Mouse (Mus musculus) retina, embryonic 14.5 days (tissue): ENCODE measurements around the gene Trim63.
"Not testable (repeated sequence)": the region's sequence is repeated elsewhere in the genome, so short reads cannot be mapped to it uniquely, and the experiment has no call there.

Experiments used
- DNase-seq: peaks from one replicate; pipeline ENCODE4 v3.0.0-alpha.2; 2015; ENCODE audit warnings: low spot score

The Trim63 gene

GRCm38 (mm10) chr4:134341231-134341630 is 26.3 kb downstream of the Trim63 start:
- DNase-seq = not testable (repeated sequence)

DNA sequence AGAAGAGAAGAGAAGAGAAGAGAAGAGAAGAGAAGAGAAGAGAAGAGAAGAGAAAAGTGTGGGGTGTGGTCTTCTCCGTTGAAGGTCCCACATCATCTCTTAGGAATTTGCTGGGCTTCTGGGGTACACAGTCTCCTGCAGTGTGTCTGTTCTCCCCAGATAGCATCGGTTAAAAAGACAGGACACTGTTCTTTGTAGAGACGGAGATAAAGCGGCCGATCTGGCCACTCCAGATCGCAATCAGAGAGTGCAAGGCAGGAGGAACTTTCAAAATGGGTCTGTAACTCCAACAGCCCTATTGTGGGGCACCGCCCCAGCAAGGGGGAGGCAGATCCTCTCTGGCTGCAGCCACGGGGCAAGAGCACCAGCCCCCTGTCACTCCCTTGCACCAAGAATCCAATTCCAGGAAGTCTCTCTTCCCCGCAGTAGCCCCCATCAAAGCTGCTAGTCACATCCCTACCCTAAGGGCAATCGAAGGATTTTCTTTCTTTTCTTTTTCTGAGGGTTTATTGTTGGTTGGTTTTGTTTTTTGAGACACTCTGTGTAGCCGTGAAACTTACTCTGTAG is 27.4 kb downstream of the Trim63 start:
- DNase-seq = no peak

GRCm38 (mm10) chr4:134343071-134344031 is 28.4 kb downstream of the Trim63 start, which contains the start of gene Slc30a2:
Gene Slc30a2 (plus strand): TSS chr4:134343181.
- peak; percentile 19 for DNase-seq

DNA sequence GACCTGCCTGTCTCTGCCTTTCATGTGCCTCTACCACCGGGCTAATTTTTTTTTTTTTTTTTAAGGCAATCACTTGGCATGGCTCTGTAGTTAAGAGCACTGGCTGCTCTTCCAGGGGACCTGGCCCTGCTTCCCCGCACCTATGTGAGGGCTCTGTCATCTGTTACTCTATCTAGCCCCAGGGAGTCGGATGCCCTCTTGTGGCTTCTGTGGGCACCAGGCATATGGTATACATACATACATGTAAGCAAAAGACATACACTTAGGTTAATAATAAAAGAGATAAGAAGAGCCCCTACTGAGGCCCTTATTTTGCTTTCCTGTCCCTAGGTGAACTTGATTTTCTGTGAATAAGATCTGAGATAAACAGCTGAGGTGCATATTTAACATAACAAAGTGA is 29.7 kb downstream of the Trim63 start:
- DNase-seq = no peak

- no peak for DNase-seq
Measured at GRCm38 (mm10) chr4:134345802-134346201, 30.9 kb downstream of the Trim63 start.

- no peak for DNase-seq
Measured at GRCm38 (mm10) chr4:134348078-134348477, 33.2 kb downstream of the Trim63 start.

GRCm38 (mm10) chr4:134348545-134348944 is 33.6 kb downstream of the Trim63 start:
- no peak for DNase-seq

- DNase-seq = no peak
Measured at GRCm38 (mm10) chr4:134349829-134350228, 34.9 kb downstream of the Trim63 start.

- no peak for DNase-seq
Measured at GRCm38 (mm10) chr4:134350641-134351040, 35.7 kb downstream of the Trim63 start.

DNA sequence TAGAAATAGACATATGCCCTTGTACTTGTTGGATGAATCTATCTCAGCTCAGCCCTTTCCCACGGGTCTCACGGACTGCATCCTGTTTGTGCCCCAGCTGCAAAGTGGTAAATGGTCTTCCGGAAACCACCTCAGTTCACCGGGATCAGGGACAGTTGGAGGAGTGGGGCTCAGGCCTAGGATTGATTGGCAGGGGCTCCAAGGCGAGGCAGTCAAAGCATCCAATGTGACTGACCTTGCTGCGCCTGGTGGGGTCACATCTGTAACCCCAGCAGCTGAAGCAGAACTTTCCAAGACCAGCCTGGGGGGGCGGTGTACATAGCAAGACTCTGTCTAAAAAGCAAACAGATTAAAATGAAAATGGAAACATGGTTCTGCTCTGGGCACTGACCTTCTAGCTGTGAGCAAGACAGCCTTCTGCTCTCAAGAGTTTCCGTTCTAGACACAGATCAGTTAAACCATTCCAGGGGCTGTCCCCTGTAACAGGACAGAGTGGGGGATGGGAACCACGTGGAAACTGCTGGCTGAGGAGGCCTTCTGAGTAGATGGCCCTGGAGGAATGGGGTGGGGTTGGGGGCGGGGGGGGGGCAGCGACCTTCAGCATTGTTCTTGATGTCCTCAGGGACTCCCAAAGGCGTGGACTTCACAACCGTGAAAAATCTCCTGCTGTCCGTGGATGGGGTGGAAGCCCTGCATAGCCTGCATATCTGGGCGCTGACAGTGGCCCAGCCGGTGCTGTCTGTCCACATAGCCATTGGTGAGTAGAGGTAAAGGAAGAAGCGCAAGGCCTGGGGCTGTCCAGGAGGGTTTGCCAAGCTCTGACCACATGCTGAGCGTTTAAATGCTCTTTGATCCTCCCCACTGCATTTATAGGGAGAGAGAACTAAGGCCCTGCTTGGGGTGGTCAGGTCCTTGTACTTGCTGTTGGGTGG is 36.7 kb downstream of the Trim63 start:
- no peak for DNase-seq

DNA sequence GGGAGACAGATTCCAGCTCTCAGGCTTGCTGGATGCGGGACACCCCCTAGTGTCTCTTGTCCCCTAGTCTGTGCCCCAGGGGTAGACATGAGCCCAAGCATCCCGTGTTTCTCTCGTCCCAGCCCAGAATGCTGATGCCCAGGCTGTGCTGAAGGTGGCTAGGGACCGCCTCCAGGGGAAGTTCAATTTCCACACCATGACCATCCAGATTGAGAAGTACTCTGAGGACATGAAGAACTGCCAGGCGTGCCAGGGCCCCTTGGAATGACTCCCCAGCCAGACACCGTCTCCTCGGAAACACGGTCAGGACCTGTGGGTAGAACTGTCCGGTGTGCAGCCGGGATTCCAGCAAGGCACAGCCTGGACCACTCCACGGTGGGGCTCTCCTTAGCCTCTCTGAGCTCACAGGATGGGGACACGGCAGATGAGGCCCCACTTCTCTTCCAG is 37.4 kb downstream of the Trim63 start:
- DNase-seq = no peak

DNA sequence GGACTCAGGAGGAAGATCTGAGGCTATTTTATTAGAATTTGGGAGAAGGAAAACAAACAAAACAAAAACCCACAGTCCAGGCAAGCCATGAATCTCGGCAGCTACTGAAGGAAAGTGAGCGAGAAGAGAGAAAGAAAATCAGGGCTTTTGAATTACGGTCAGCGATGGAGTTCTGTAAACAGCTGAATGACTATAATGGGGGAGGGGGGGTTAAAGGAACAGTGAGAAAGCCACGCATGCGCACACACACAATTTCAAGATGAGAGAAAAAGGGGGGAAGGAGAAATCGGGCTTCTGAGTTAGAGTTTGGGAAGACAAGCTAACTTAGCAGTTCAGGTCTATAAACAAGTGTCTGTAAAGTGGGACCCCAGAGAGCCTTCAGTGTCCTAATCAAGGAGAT is 38.0 kb downstream of the Trim63 start:
- DNase-seq = no peak

DNA sequence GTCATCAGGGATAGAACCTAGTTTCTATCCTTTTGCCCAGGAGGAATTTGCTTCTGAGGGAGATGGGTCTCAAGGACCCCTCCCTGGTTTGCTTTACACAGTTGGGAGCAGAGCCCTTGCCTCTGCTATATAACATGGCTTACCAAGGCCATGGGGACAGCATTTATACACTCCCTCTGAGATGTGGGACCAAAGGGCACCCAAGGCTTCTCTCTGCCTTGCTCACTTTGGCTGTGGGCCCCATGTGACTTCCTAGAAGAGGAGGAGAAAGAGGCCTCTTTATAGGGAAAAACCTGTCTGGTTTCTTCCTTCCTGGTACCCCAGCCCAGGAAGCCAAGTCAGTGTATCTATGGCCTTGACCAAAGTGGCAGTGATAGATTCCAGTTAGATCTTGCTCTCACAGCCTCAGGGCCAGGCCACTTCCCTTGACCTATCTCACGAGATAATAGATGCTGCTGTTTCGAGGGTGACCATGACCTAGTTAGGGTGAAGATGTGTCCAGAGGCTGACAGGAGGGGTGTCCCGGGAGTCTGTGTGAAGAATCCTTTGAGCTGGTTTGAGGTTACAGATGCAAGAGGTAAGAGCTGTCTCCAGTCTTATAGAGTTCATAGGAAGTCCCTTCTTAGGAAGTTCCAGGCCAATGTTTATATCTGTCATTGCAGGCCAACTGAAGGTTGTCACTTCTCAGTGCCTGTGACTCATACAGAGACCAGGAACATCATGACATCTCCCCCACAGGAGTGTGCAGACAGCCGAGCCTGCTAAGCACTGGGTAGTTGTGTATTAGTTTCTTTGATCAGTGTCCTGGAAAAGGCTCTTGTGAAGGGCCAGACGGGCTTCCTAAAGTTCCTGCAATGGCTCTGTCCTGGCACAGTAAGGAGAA is 38.8 kb downstream of the Trim63 start:
- no peak for DNase-seq

DNA sequence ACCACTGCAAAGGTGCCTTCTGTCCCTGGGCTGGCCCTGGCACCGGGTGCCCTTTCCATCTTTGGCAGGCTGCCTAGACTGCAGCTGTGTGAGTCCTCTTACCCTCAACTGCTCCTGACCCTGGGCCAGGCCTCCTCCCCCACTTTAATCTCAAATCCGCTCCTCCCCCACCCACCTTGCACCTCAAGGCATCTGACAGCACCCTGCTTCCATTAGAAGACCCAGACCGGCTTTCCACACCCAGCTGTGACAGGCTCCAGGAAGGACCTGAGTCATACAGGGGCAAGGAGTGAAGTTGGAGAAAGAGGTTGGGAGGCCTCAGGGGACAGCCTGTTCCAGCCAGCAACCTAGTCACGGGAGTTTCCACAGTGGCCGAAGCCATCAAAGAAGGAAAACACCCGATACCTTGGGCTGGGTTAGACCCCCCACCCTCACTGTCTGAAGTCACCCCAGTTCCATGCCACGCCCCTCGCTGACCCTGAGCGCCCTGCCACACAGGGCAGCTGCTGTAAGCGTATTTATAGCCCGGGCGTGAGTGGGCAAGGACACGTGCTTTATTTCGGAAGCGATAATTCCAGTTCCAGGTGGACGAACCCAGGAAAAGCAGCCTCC is 41.0 kb downstream of the Trim63 start:
- no peak for DNase-seq

DNA sequence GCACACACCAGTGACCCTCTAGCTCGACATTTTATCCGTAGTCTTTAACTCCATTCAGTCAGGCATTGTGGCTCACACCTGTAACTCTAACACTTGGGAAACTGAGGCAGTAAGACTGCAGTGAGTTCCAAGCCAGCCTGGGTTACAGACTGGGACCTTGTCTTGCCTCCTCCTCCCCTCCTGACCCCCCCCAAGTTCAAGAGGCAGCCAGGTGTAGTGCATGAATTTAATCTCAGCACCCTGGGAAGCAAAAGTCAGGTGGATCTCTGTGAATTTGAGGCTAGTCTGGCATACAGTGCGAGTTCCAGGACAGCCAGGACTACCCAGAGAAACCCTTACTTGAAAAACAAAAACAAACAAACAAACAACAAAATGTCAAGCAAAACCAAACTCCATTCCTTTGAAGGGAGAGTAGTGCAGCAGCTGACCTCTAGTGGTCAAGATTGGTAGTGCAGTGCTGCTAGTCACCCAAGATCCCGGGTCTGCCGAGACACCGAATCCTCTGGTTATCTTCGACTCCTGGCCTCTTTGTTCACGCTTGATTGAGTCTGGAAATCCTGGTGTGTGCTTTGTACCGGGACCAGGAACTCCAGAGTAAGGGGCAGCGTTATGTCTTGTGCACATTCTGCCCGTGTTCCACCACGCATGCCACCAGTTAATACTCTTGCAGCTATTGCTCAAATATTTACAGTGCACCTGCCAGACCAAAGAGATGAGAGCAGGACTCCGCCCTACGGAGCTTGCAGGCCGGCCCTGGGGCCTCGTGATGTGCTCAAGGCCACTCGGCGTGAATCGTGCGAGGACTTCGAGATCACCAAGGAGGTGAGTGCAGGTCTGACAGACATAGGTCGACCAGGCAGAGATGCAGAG is 41.9 kb downstream of the Trim63 start:
- DNase-seq = peak; percentile 90

GRCm38 (mm10) chr4:134357461-134357771 is 42.5 kb downstream of the Trim63 start:
- DNase-seq = no peak

- no peak for DNase-seq
Measured at GRCm38 (mm10) chr4:134359649-134360048, 44.7 kb downstream of the Trim63 start.

DNA sequence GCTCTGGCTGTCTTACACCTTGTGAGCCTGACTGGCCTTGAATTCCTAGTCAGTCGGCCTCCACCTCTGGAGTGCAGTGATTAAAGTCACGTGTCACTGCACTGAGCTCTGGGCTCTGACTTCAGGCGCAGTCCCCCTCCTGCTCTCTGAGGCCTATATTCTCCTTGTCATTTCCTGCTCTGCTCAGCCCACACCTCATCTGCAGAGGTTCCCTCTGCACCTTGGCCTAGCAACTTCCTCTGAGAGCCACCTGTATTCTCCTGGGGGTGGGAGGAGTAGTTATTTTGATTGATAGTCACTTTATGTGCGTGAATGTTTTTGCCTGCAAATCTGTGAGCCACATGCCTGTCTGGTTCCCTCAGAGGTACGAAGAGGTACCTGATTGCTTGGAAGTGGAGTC is 46.3 kb downstream of the Trim63 start:
- DNase-seq = no peak

- no peak for DNase-seq
Measured at GRCm38 (mm10) chr4:134362124-134362523, 47.2 kb downstream of the Trim63 start.

- no peak for DNase-seq
Measured at GRCm38 (mm10) chr4:134362586-134362985, 47.7 kb downstream of the Trim63 start.
